Mouse (Mus musculus) B cell, adult 67 days (primary cell): ENCODE results near the gene Mcts2. TPM values are rescaled to one million over a fixed set of nuclear protein-coding genes. Genes with fewer than 3 reads are reported as not detected.

ENCODE experiments used
- total RNA-seq, 2 experiments: library from RNA; stranded (reverse); gene quantifications; 4 replicates each; pipeline ENCODE4 v1.2.4; 2023

The Mcts2 gene
- total RNA-seq, result 10 to 100 TPM; 24.4 to 28.9 TPM

DNA sequence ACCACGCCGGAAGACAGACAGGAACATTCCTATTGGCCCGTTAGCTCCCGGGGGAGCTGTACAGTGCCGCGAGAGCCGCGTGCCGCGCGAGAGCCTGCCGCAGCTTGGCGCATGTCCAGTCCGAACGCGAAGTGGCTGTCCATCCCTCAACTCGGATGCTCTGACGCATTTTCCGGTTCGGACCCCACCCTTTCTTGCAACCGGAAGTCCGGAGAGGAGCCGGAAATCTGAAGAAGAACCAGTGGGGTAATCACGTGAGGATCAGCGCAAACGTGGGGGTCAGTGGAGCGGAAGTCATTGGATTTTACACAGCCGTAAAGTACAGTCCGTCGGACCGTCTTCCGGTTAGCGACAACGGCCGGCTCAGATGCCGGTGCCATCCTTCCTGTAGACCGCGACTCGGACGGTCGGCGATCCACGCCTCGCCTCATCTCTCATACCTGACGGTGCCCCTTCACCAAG is at the start of gene Mcts2:
Mcts2 (plus strand) TSS at position 230 of the 462 bp plus-strand sequence.

GRCm38 (mm10) chr2:152669256-152669638 is 17.6 kb upstream of the Mcts2 start, which contains the start of gene H13:
Gene H13 (plus strand): TSS chr2:152669461.

GRCm38 (mm10) chr2:152736090-152736601 is 49.3 kb downstream of the Mcts2 start, which contains the start of gene Id1:
Gene Id1 (plus strand): TSS chr2:152736251.

Other genes starting within 250 kb of the Mcts2 start
- not detected for gene Defb23, start 222.4 kb upstream of the Mcts2 start, total RNA-seq
- not detected for gene Defb20, start 210.0 kb upstream of the Mcts2 start, total RNA-seq
- gene Defb22, start 196.9 kb upstream of the Mcts2 start, total RNA-seq, result not detected
- not detected for gene Defb26, start 175.3 kb upstream of the Mcts2 start, total RNA-seq
- gene Defb28, start 168.8 kb upstream of the Mcts2 start, total RNA-seq, result not detected
- not detected for gene Defb29, start 146.9 kb upstream of the Mcts2 start, total RNA-seq
- not detected for gene Gm17416, start 117.7 kb upstream of the Mcts2 start, total RNA-seq
- not detected for gene Defb21, start 114.3 kb upstream of the Mcts2 start, total RNA-seq
- not detected for gene Defb19, start 106.7 kb upstream of the Mcts2 start, total RNA-seq
- gene Defb45, start 87.6 kb upstream of the Mcts2 start, total RNA-seq, result not detected
- not detected for gene Defb36, start 82.7 kb upstream of the Mcts2 start, total RNA-seq
- not detected for gene Defb25, start 64.0 kb upstream of the Mcts2 start, total RNA-seq
- gene Rem1, start 60.1 kb upstream of the Mcts2 start, total RNA-seq, result not detected
- 100 to 1,000 TPM; 100 to 106 TPM for gene H13, start 17.6 kb upstream of the Mcts2 start, total RNA-seq
- 1 to 10 TPM in 1 of 2 experiments, under 1 TPM in 1; 0.62 to 1.0 TPM for gene Id1, start 49.2 kb downstream of the Mcts2 start, total RNA-seq
- not detected for gene Cox4i2, start 67.1 kb downstream of the Mcts2 start, total RNA-seq
- 1 to 10 TPM; 7.6 to 9.0 TPM for gene Bcl2l1, start 144.7 kb downstream of the Mcts2 start, total RNA-seq
- 1 to 10 TPM; 1.0 to 2.8 TPM for gene Tpx2, start 160.9 kb downstream of the Mcts2 start, total RNA-seq
- gene Mylk2, start 224.3 kb downstream of the Mcts2 start, total RNA-seq, result not detected
- not detected for gene Foxs1, start 246.2 kb downstream of the Mcts2 start, total RNA-seq